Mouse (Mus musculus) erythroblast, embryonic 14.5 days (primary cell): ENCODE measurements at regions not wholly inside any gene's neighbourhood (a gene's known extent, or its start where the extent isn't known, plus 50 kb on each side); places are given as distances from the start of the nearest gene placed in this dataset.

Source experiments
- H3K27me3 ChIP-seq: 2 replicates; pipeline ENCODE4 v1.6.1; 2012; ENCODE audit warnings: inconsistent platforms; ENCODE audit not compliant: control insufficient read depth
- H3K36me3 ChIP-seq: 2 replicates; pipeline ENCODE4 v1.6.1; 2012; ENCODE audit warnings: mild to moderate bottlenecking, inconsistent platforms; ENCODE audit not compliant: control insufficient read depth
- H3K4me1 ChIP-seq: 2 replicates; pipeline ENCODE4 v1.6.1; 2012; ENCODE audit warnings: inconsistent platforms; ENCODE audit not compliant: control insufficient read depth
- H3K4me3 ChIP-seq: replicated peaks from 2 replicates; pipeline ENCODE3; 2012; ENCODE audit warnings: moderate library complexity, mild to moderate bottlenecking, inconsistent platforms
- H3K9me3 ChIP-seq: 2 replicates; pipeline ENCODE4 v1.6.1; 2012; ENCODE audit warnings: low read length, inconsistent platforms, mixed read lengths; ENCODE audit not compliant: control insufficient read depth
- GATA1 ChIP-seq: IDR thresholded peaks from 2 replicates; pipeline ENCODE4 v1.6.1; 2012; ENCODE audit warnings: low read length, inconsistent platforms, mixed read lengths
- TAL1 ChIP-seq: IDR thresholded peaks from 3 replicates; pipeline ENCODE4 v1.6.1; 2012; ENCODE audit warnings: low read length, inconsistent platforms, mixed read lengths

- peaks cover 6% of the 10 kb centered on the region for H3K9me3 ChIP-seq
- H3K4me3 ChIP-seq, result no peak overlapping the region
- H3K4me1 ChIP-seq, result no peaks in the 10 kb centered on the region
- TF ChIP-seq TAL1 (no peak), GATA1 (no peak)
- no peaks in the 10 kb centered on the region for H3K27me3 ChIP-seq
- H3K36me3 ChIP-seq, result no peaks in the 10 kb centered on the region
These were observed 316.7 kb downstream of the Slc4a3 start for GRCm38 (mm10) chr1:75862757-75863156.

GRCm38 (mm10) chr1:75866556-75866955 lies 320.5 kb downstream of the Slc4a3 start:
- peaks cover 5% of the 10 kb centered on the region; the same call in 1 of the 2 replicates for H3K9me3 ChIP-seq
- H3K4me1 ChIP-seq, result no peaks in the 10 kb centered on the region
- H3K36me3 ChIP-seq, result no peaks in the 10 kb centered on the region
- TF ChIP-seq GATA1 (no peak), TAL1 (no peak)
- no peak overlapping the region for H3K4me3 ChIP-seq
- no peaks in the 10 kb centered on the region for H3K27me3 ChIP-seq

- no peaks in the 10 kb centered on the region for H3K36me3 ChIP-seq
- no peaks in the 10 kb centered on the region for H3K27me3 ChIP-seq
- no peak overlapping the region for H3K4me3 ChIP-seq
- TF ChIP-seq GATA1 (no peak), TAL1 (no peak)
- H3K4me1 ChIP-seq, result no peaks in the 10 kb centered on the region
- H3K9me3 ChIP-seq, result peaks cover 5% of the 10 kb centered on the region; the same call in 1 of the 2 replicates
These were observed 323.3 kb downstream of the Slc4a3 start for GRCm38 (mm10) chr1:75869414-75869813.

- H3K4me1 ChIP-seq, result no peaks in the 10 kb centered on the region
- H3K27me3 ChIP-seq, result no peaks in the 10 kb centered on the region
- peaks cover 5% of the 10 kb centered on the region; the same call in 1 of the 2 replicates for H3K9me3 ChIP-seq
- no peak for TF ChIP-seq GATA1
- TF ChIP-seq TAL1, result no peak
- H3K4me3 ChIP-seq, result no peak overlapping the region
- no peaks in the 10 kb centered on the region for H3K36me3 ChIP-seq
These were observed 323.8 kb downstream of the Slc4a3 start for GRCm38 (mm10) chr1:75869846-75870245.

GRCm38 (mm10) chr1:75873911-75874310 lies 327.8 kb downstream of the Slc4a3 start:
- no peaks in the 10 kb centered on the region for H3K36me3 ChIP-seq
- TF ChIP-seq TAL1 (no peak), GATA1 (no peak)
- peaks cover 5% of the 10 kb centered on the region; the same call in 1 of the 2 replicates for H3K9me3 ChIP-seq
- H3K4me3 ChIP-seq, result no peak overlapping the region
- H3K27me3 ChIP-seq, result no peaks in the 10 kb centered on the region
- no peaks in the 10 kb centered on the region for H3K4me1 ChIP-seq

GRCm38 (mm10) chr1:75877209-75877608 lies 331.1 kb downstream of the Slc4a3 start:
- TF ChIP-seq TAL1, result no peak
- TF ChIP-seq GATA1, result no peak
- Histone ChIP-seq H3K36me3 (no peaks in the 10 kb centered on the region), H3K4me1 (no peaks in the 10 kb centered on the region), H3K4me3 (no peak overlapping the region), H3K9me3 (no peaks in the 10 kb centered on the region; the same call in 1 of the 2 replicates), H3K27me3 (no peaks in the 10 kb centered on the region)

- TF ChIP-seq TAL1 (no peak), GATA1 (no peak)
- no peaks in the 10 kb centered on the region for H3K9me3 ChIP-seq
- no peaks in the 10 kb centered on the region for H3K4me1 ChIP-seq
- no peaks in the 10 kb centered on the region for H3K36me3 ChIP-seq
- no peaks in the 10 kb centered on the region for H3K27me3 ChIP-seq
- H3K4me3 ChIP-seq, result no peak overlapping the region
These were observed 339.6 kb downstream of the Slc4a3 start for GRCm38 (mm10) chr1:75885632-75886031.

- Histone ChIP-seq H3K4me1 (no peaks in the 10 kb centered on the region), H3K9me3 (peaks cover 10% of the 10 kb centered on the region; the same call in 1 of the 2 replicates), H3K36me3 (no peaks in the 10 kb centered on the region), H3K27me3 (no peaks in the 10 kb centered on the region), H3K4me3 (no peak overlapping the region)
- no peak for TF ChIP-seq TAL1
- TF ChIP-seq GATA1, result no peak
These were observed 342.6 kb downstream of the Slc4a3 start for GRCm38 (mm10) chr1:75888499-75889208.

- no peaks in the 10 kb centered on the region for H3K27me3 ChIP-seq
- H3K9me3 ChIP-seq, result peaks cover 17% of the 10 kb centered on the region
- H3K36me3 ChIP-seq, result no peaks in the 10 kb centered on the region
- H3K4me1 ChIP-seq, result no peaks in the 10 kb centered on the region
- H3K4me3 ChIP-seq, result no peak overlapping the region
- no peak for TF ChIP-seq GATA1
- no peak for TF ChIP-seq TAL1
These were observed 344.0 kb downstream of the Slc4a3 start for GRCm38 (mm10) chr1:75889847-75890591.
